Mouse (Mus musculus) c-Kit-positive CD71-positive TER-119-negative erythroid progenitor cells, embryonic 14.5 days (primary cell): Measurements from ENCODE around the gene Igf2bp1.
A peak's percentile ranks its signal among the peaks of the same experiment; 100 is the strongest.

Experiments
- DNase-seq: peaks from one replicate; pipeline ENCODE4 v3.0.0-alpha.2; 2013; ENCODE audit warnings: low read depth

Gene Igf2bp1

GRCm38 (mm10) chr11:96005403-96006271 is at the start of gene Igf2bp1:
Gene Igf2bp1, minus strand, starts transcription at chr11:96005940.
- no peak for DNase-seq

GRCm38 (mm10) chr11:96050854-96051253 is 45.1 kb upstream of the Igf2bp1 start:
- DNase-seq = no peak

- no peak for DNase-seq
Observed at GRCm38 (mm10) chr11:96049939-96050338, 44.2 kb upstream of the Igf2bp1 start.

GRCm38 (mm10) chr11:96047469-96048373 is 42.0 kb upstream of the Igf2bp1 start:
- no peak for DNase-seq

- no peak for DNase-seq
Observed at GRCm38 (mm10) chr11:96046793-96047192, 41.1 kb upstream of the Igf2bp1 start.

GRCm38 (mm10) chr11:96046028-96046427 is 40.3 kb upstream of the Igf2bp1 start:
- DNase-seq = no peak

- DNase-seq = no peak
Observed at GRCm38 (mm10) chr11:96044803-96045567, 39.2 kb upstream of the Igf2bp1 start.

- peak; percentile 33 for DNase-seq
Observed at GRCm38 (mm10) chr11:96038560-96038959, 32.8 kb upstream of the Igf2bp1 start.

- DNase-seq = no peak
Observed at GRCm38 (mm10) chr11:96037499-96037898, 31.8 kb upstream of the Igf2bp1 start.

GRCm38 (mm10) chr11:96035133-96035532 is 29.4 kb upstream of the Igf2bp1 start:
- peak; percentile 21 for DNase-seq

GRCm38 (mm10) chr11:96034596-96035052 is 28.9 kb upstream of the Igf2bp1 start, which contains the start of gene Snf8:
Gene Snf8, plus strand, starts transcription at chr11:96034885.
- peak; percentile 89 for DNase-seq

- peak; percentile 14 for DNase-seq
Observed at GRCm38 (mm10) chr11:96034116-96034515, 28.4 kb upstream of the Igf2bp1 start.

GRCm38 (mm10) chr11:96033264-96033663 is 27.5 kb upstream of the Igf2bp1 start:
- DNase-seq = peak; percentile 32

GRCm38 (mm10) chr11:96031701-96032100 is 26.0 kb upstream of the Igf2bp1 start:
- DNase-seq = no peak

GRCm38 (mm10) chr11:96030571-96030970 is 24.8 kb upstream of the Igf2bp1 start:
- DNase-seq = no peak

- DNase-seq = no peak
Observed at GRCm38 (mm10) chr11:96028130-96028529, 22.4 kb upstream of the Igf2bp1 start.

GRCm38 (mm10) chr11:96020622-96021021 is 14.9 kb upstream of the Igf2bp1 start:
- DNase-seq = no peak

GRCm38 (mm10) chr11:96017941-96018351 is 12.2 kb upstream of the Igf2bp1 start:
- DNase-seq = no peak

- DNase-seq = no peak
Observed at GRCm38 (mm10) chr11:96015421-96015820, 9.7 kb upstream of the Igf2bp1 start.

- no peak for DNase-seq
Observed at GRCm38 (mm10) chr11:96011982-96012381, 6.2 kb upstream of the Igf2bp1 start.

GRCm38 (mm10) chr11:96008827-96009226 is 3.1 kb upstream of the Igf2bp1 start:
- no peak for DNase-seq
